Mouse (Mus musculus) heart, postnatal 0 days (tissue): Measurements from ENCODE around the gene Vegfd.

Experiments
- CTCF ChIP-seq: IDR thresholded peaks from 2 replicates; pipeline ENCODE4 v1.5.1; 2016; ENCODE audit warnings: antibody characterized with exemption, control low read depth, low read depth
- EP300 ChIP-seq: IDR thresholded peaks from 2 replicates; pipeline ENCODE4 v1.6.1; 2016; ENCODE audit warnings: antibody characterized with exemption, low read depth

DNA sequence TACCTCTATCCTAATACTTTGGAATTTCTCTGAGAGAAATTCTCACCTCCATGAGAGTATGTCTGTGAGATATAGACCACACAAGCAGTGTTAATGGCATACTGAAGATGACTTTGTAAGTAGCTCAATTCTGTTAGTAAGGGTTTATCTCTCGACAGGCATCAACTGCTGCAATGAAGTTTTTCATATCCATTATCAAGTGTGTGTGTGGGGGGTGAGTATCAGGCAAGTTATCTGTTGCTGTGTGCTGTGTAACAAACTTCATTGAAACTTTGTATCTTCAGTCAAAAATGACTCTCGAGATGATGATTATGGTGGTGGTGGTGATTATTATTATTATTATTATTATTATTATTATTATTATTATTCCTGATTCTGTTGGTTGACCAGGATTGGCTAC is 43.6 kb downstream of the Vegfd start:
- TF ChIP-seq CTCF = no peak
- no peak for TF ChIP-seq EP300
